Mouse (Mus musculus) liver, embryonic 16.5 days (tissue): ENCODE results near the gene Neto2. TPM values are rescaled to one million over a fixed set of nuclear protein-coding genes. Genes with fewer than 3 reads are reported as not detected.

Source experiments
- ATAC-seq: fragments of 200-750 bp; cut with Nextera tagmentation; 2 replicates; pipeline ENCODE4 v1.8.0; 2017; ENCODE audit warnings: low read depth, mild to moderate bottlenecking, moderate number of reproducible peaks, moderate library complexity
- H3K27ac ChIP-seq: fragments of 300-500 bp; sonication (generic); 2 replicates; pipeline ENCODE4 v1.5.1; 2014; ENCODE audit warnings: mild to moderate bottlenecking, low read length
- H3K27me3 ChIP-seq: fragments of 300-500 bp; sonication (generic); 2 replicates; pipeline ENCODE4 v1.6.1; 2014; ENCODE audit warnings: low read depth, low read length, mixed read lengths; ENCODE audit not compliant: control insufficient read depth, insufficient read depth
- H3K36me3 ChIP-seq: fragments of 300-500 bp; sonication (generic); 2 replicates; pipeline ENCODE4 v1.6.1; 2014; ENCODE audit warnings: mild to moderate bottlenecking; ENCODE audit not compliant: control insufficient read depth, insufficient read depth
- H3K4me1 ChIP-seq: fragments of 300-500 bp; sonication (generic); 2 replicates; pipeline ENCODE4 v1.6.1; 2014; ENCODE audit warnings: low read depth, low read length, mixed read lengths; ENCODE audit not compliant: control insufficient read depth
- H3K4me2 ChIP-seq: fragments of 300-500 bp; sonication (generic); 2 replicates; pipeline ENCODE4 v1.6.1; 2014; ENCODE audit warnings: low read depth, low read length, mixed read lengths
- H3K4me3 ChIP-seq: fragments of 300-500 bp; sonication (generic); 2 replicates; pipeline ENCODE4 v1.5.1; 2014; ENCODE audit warnings: low read depth, mild to moderate bottlenecking, low read length
- H3K9ac ChIP-seq: fragments of 300-500 bp; sonication (generic); 2 replicates; pipeline ENCODE4 v1.6.1; 2014; ENCODE audit warnings: low read depth, low read length
- H3K9me3 ChIP-seq: fragments of 300-500 bp; sonication (generic); replicated peaks from 2 replicates; pipeline ENCODE4 v1.6.1; 2016; ENCODE audit warnings: low read length; ENCODE audit not compliant: control insufficient read depth
- WGBS: fragments of 180-500 bp; shearing (Covaris S2); extraction: QIAGEN DNeasy Blood & Tissue Kit; methylation state at CpG from one replicate; pipeline ENCODE4 v1.1.7; 2014; ENCODE audit not compliant: insufficient replicate concordance; 5-methylcytosine and 5-hydroxymethylcytosine counted together
- polyA plus RNA-seq: library from polyadenylated mRNA; unstranded; fragments of >200 nt; fragmentation: Nextera tagmentation; extraction: Ambion mirVana; gene quantifications from 2 replicates; pipeline ENCODE4 v1.2.1, GENCODE M21; 2015

Neto2 gene
- polyA plus RNA-seq, 1 experiment from 2014 or later, result 0.54 TPM

- H3K27ac ChIP-seq, result no peak overlapping the region
These were observed 92.9 kb downstream of the Neto2 start for GRCm38 (mm10) chr8:85607804-85608203.

GRCm38 (mm10) chr8:85606974-85607373, 93.8 kb downstream of the Neto2 start:
- WGBS, result 57% methylated on average over 1 of the region's 1 CpGs
- no peak for ATAC-seq

More at GRCm38 (mm10) chr8:85607804-85608203, 92.9 kb downstream of the Neto2 start:
- Histone ChIP-seq H3K4me3 (no peak overlapping the region), H3K9ac (no peak overlapping the region), H3K4me2 (no peak overlapping the region), H3K4me1 (peaks cover 4% of the 10 kb centered on the region; the same call in 1 of the 2 replicates), H3K9me3 (no peaks in the 10 kb centered on the region), H3K36me3 (no peaks in the 10 kb centered on the region), H3K27me3 (no peaks in the 10 kb centered on the region)
- ATAC-seq, result no peak

DNA sequence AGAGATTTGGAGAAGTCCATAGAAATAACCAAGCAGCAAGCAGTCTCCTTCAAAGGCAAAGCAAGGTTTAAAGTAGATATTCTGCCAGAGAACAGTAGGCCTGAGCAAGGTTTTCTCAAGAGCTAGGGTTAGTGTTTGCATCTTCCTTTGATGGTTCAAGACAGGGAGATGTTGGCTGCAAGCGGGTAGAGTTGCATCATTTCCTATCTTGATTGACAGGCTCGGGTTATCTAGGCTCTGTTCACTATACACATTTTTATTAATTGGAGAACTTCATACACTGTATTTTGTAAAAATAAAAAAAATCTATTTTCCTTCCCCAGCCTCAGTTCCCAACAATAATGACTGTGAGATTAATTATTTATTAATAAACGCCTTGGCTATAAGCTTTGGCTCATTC, 94.2 kb downstream of the Neto2 start:
- Histone ChIP-seq H3K4me3 (no peak overlapping the region), H3K27ac (no peak overlapping the region), H3K9ac (no peak overlapping the region), H3K4me2 (no peak overlapping the region), H3K9me3 (no peaks in the 10 kb centered on the region), H3K36me3 (no peaks in the 10 kb centered on the region), H3K4me1 (peaks cover 4% of the 10 kb centered on the region; the same call in 1 of the 2 replicates), H3K27me3 (no peaks in the 10 kb centered on the region)
- WGBS, result 50% methylated on average over 3 of the region's 3 CpGs
- ATAC-seq, result no peak

More at GRCm38 (mm10) chr8:85606974-85607373, 93.8 kb downstream of the Neto2 start:
- H3K4me3 ChIP-seq, result no peak overlapping the region
- H3K4me1 ChIP-seq, result peaks cover 4% of the 10 kb centered on the region; the same call in 1 of the 2 replicates
- no peak overlapping the region for H3K27ac ChIP-seq
- H3K9ac ChIP-seq, result no peak overlapping the region
- no peaks in the 10 kb centered on the region for H3K9me3 ChIP-seq
- H3K36me3 ChIP-seq, result no peaks in the 10 kb centered on the region
- H3K4me2 ChIP-seq, result no peak overlapping the region
- no peaks in the 10 kb centered on the region for H3K27me3 ChIP-seq

DNA sequence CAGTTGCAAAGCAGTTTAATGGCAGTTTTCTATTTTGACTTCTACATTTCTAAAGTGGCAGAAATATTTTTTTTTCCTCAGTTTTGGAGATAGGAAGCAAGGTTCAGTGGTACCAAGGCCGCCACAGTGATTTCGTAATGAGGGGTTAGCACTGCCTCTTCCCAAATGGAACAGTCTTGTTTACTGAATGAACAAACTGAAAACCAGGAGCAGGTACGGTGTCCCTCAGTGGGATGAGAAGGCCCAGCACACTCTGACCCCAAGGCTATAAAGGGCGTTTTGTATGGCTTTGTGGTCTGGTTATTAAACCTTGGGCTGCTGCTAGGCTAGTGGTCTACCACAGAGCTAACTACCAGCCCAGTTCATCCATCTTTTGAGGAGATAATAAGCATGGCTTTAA, 96.5 kb downstream of the Neto2 start:
- peak; percentile 81 for ATAC-seq
- Histone ChIP-seq H3K4me3 (no peak overlapping the region), H3K27me3 (no peaks in the 10 kb centered on the region), H3K4me1 (peaks cover 4% of the 10 kb centered on the region; the same call in 1 of the 2 replicates), H3K9ac (no peak overlapping the region), H3K4me2 (no peak overlapping the region), H3K27ac (no peak overlapping the region), H3K36me3 (no peaks in the 10 kb centered on the region), H3K9me3 (no peaks in the 10 kb centered on the region)
- 45% methylated on average over 4 of the region's 4 CpGs for WGBS

DNA sequence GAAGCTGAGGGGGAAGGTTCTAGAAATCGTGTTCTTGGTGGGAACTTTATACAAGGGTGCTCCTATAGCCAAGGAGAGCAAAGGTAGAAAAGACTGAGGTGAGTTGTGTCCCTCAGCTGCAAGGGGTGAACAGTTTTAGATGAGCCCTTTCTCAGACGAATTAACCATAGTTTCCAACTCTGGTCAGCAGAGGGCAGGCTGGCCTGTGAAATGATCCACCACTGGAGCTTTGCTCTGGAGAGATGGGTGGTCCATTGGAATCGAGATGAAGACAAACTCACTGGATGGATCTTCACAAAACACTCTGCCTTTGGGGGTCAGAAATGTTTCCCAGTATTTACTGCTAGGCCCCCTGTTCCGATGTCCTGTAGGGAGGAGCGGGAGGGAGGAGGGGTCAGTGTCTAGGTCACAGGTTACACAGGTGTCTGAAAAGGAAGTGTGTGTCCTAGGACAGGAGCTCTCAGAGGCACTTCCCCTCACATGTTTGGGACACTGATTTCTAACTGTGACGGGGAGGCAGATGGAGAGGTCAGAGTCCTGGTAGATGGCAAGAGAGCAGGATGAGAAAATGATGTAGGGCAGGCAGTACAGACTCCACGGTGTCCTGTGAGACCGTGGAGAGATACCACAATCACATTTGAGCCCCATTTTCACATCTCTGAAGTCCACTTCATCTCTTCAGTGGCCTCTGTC, 97.4 kb downstream of the Neto2 start:
- WGBS, result 29% methylated on average over 8 of the region's 8 CpGs
- Histone ChIP-seq H3K9ac (no peak overlapping the region), H3K27ac (no peak overlapping the region), H3K4me1 (peaks cover 4% of the 10 kb centered on the region; the same call in 1 of the 2 replicates), H3K27me3 (no peaks in the 10 kb centered on the region), H3K4me2 (no peak overlapping the region), H3K4me3 (no peak overlapping the region), H3K9me3 (no peaks in the 10 kb centered on the region), H3K36me3 (no peaks in the 10 kb centered on the region)
- ATAC-seq, result no peak

DNA sequence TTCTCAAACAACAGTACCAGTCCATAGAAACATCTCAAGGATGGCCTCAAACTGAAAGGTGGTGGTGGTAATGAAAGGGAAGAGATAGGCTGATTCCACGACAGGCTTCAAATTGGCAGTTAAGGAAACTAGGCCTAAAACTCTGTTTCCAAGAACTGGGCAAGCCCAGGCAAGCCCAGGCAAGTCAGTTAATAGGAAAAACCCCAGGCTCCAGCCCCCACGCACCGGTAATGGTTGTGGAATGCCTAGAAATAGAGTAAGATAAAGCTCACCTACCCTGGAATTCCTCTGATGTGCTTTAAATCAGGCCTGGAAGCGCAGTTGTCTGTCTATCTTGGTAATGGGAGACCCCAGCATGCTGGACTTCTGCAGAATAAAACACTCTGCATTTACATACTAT, 98.0 kb downstream of the Neto2 start:
- H3K27ac ChIP-seq, result no peak overlapping the region
- no peaks in the 10 kb centered on the region for H3K36me3 ChIP-seq
- WGBS, result 72% methylated on average over 4 of the region's 4 CpGs
- H3K4me2 ChIP-seq, result no peak overlapping the region
- no peak for ATAC-seq
- H3K27me3 ChIP-seq, result no peaks in the 10 kb centered on the region
- H3K4me3 ChIP-seq, result no peak overlapping the region
- H3K9me3 ChIP-seq, result no peaks in the 10 kb centered on the region
- H3K9ac ChIP-seq, result no peak overlapping the region
- H3K4me1 ChIP-seq, result peaks cover 4% of the 10 kb centered on the region; the same call in 1 of the 2 replicates

DNA sequence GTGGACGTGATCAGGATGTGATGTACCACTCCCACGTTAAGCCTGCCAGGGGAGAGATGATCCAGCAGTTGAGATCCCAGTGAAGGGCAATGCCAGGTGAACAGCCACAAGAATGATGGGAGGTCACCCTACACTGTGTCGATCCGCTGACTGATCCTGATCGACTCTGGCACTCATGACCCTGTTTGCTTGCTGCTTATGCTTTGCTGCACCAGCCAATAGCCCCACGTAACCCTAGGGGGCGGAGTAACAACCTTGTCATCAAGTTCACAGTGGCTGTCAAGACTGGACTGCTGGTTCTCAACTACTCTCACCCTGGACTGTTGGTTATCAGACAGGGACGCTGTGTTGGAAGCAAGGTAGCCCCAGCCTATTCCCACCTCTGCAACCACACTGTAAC, 99.0 kb downstream of the Neto2 start:
- Histone ChIP-seq H3K4me1 (peaks cover 4% of the 10 kb centered on the region; the same call in 1 of the 2 replicates), H3K27ac (no peak overlapping the region), H3K9ac (no peak overlapping the region), H3K27me3 (no peaks in the 10 kb centered on the region), H3K9me3 (no peaks in the 10 kb centered on the region), H3K4me2 (no peak overlapping the region), H3K4me3 (no peak overlapping the region), H3K36me3 (no peaks in the 10 kb centered on the region)
- WGBS, result 59% methylated on average over 8 of the region's 8 CpGs
- no peak for ATAC-seq

DNA sequence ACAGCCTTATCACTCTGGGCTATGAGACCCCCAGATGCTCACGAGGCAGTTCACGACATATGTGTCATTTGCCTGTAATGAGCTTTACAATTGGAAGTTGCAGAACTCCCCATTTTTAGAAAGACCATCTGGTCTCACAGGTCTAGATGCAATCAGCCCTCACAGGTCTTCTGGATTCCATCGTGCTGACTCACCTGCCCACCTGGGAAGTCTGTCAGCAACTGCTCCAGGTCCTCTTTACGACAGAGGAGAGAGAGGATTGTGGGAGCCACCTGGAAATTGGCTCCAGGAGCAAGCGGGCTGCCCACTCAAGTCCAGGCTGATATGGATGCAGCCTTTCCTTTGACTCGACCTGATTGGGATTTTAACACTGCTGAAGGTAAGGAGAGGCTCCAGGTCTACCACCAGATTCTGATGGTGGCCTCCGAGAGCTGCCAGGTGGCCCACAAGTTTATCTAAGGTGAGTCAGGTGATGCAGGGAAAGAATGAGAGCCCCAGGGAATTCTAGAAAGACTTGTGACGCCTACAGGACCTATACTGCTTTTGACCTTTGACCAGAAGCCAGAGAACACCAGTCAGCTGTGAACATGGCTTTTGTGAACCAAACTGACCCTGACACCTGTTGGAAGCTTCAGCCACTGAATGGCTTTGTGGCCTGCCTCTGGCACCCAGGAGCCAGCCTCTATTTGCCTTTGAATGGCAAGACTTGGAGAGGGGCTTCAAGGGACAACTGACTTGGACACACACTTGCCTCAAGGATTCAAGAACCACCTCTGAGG, 103.1 kb downstream of the Neto2 start:
- Histone ChIP-seq H3K27me3 (no peaks in the 10 kb centered on the region), H3K27ac (no peak overlapping the region), H3K4me1 (no peaks in the 10 kb centered on the region), H3K9ac (no peak overlapping the region), H3K36me3 (no peaks in the 10 kb centered on the region), H3K9me3 (no peaks in the 10 kb centered on the region), H3K4me3 (no peak overlapping the region), H3K4me2 (no peak overlapping the region)
- WGBS, result 48% methylated on average over 8 of the region's 8 CpGs
- ATAC-seq, result no peak

GRCm38 (mm10) chr8:85595391-85595790, 105.3 kb downstream of the Neto2 start:
- no peak overlapping the region for H3K4me2 ChIP-seq
- peak; percentile 90 for ATAC-seq
- 45% methylated on average over 6 of the region's 6 CpGs for WGBS

More at GRCm38 (mm10) chr8:85595391-85595790, 105.3 kb downstream of the Neto2 start:
- Histone ChIP-seq H3K36me3 (no peaks in the 10 kb centered on the region), H3K4me1 (no peaks in the 10 kb centered on the region), H3K9me3 (no peaks in the 10 kb centered on the region), H3K9ac (no peak overlapping the region), H3K27me3 (no peaks in the 10 kb centered on the region), H3K27ac (no peak overlapping the region), H3K4me3 (no peak overlapping the region)
